Mouse (Mus musculus) liver, embryonic 15.5 days (tissue): ENCODE measurements around the gene Prrg3. TPM values are rescaled to one million over a fixed set of nuclear protein-coding genes. Genes with fewer than 3 reads are reported as not detected.

Source experiments
- ATAC-seq: fragments of 200-750 bp; cut with Nextera tagmentation; 2 replicates; pipeline ENCODE4 v1.8.0; 2017; ENCODE audit warnings: moderate number of reproducible peaks, mild to moderate bottlenecking, moderate library complexity; ENCODE audit not compliant: insufficient read depth
- H3K27ac ChIP-seq: fragments of 300-500 bp; sonication (generic); replicated peaks from 2 replicates; pipeline ENCODE4 v1.5.1; 2015; ENCODE audit warnings: mild to moderate bottlenecking, inconsistent platforms
- H3K27me3 ChIP-seq: fragments of 300-500 bp; sonication (generic); 2 replicates; pipeline ENCODE4 v1.6.1; 2015; ENCODE audit warnings: mild to moderate bottlenecking, inconsistent platforms
- H3K36me3 ChIP-seq: fragments of 300-500 bp; sonication (generic); replicated peaks from 2 replicates; pipeline ENCODE4 v1.6.1; 2015; ENCODE audit warnings: moderate library complexity, mild to moderate bottlenecking, inconsistent platforms
- H3K4me1 ChIP-seq: fragments of 300-500 bp; sonication (generic); replicated peaks from 2 replicates; pipeline ENCODE4 v1.6.1; 2015; ENCODE audit warnings: inconsistent platforms
- H3K4me2 ChIP-seq: fragments of 300-500 bp; sonication (generic); 2 replicates; pipeline ENCODE4 v1.6.1; 2015; ENCODE audit warnings: moderate library complexity, mild to moderate bottlenecking, inconsistent platforms
- H3K4me3 ChIP-seq: fragments of 300-500 bp; sonication (generic); replicated peaks from 2 replicates; pipeline ENCODE4 v1.5.1; 2015; ENCODE audit warnings: mild to moderate bottlenecking, inconsistent platforms
- H3K9ac ChIP-seq: fragments of 300-500 bp; sonication (generic); 2 replicates; pipeline ENCODE4 v1.6.1; 2015; ENCODE audit warnings: moderate library complexity, mild to moderate bottlenecking, inconsistent platforms
- H3K9me3 ChIP-seq: fragments of 300-500 bp; sonication (generic); replicated peaks from 2 replicates; pipeline ENCODE4 v1.6.1; 2016; ENCODE audit warnings: inconsistent platforms
- WGBS: fragments of 180-500 bp; shearing (Covaris S2); methylation state at CpG from one replicate; pipeline ENCODE4 v1.1.7; 2015; ENCODE audit warnings: mixed read lengths; ENCODE audit not compliant: insufficient replicate concordance; 5-methylcytosine and 5-hydroxymethylcytosine counted together
- polyA plus RNA-seq: library from polyadenylated mRNA; unstranded; fragments of >200 nt; fragmentation: Nextera tagmentation; extraction: Ambion mirVana; gene quantifications from 2 replicates; pipeline ENCODE4 v1.2.1, GENCODE M21; 2015

The Prrg3 gene
- polyA plus RNA-seq, 1 experiment from 2014 or later: 0.83 TPM

GRCm38 (mm10) chrX:71983205-71983604 lies 20.8 kb downstream of the Prrg3 start:
- Histone ChIP-seq H3K4me1 (no peaks in the 10 kb centered on the region), H3K4me2 (no peak overlapping the region), H3K27me3 (no peaks in the 10 kb centered on the region), H3K9ac (no peak overlapping the region), H3K4me3 (no peak overlapping the region), H3K36me3 (no peaks in the 10 kb centered on the region), H3K27ac (no peak overlapping the region), H3K9me3 (no peaks in the 10 kb centered on the region)
- 55% methylated on average over 2 of the region's 2 CpGs for WGBS
- ATAC-seq: no peak

DNA sequence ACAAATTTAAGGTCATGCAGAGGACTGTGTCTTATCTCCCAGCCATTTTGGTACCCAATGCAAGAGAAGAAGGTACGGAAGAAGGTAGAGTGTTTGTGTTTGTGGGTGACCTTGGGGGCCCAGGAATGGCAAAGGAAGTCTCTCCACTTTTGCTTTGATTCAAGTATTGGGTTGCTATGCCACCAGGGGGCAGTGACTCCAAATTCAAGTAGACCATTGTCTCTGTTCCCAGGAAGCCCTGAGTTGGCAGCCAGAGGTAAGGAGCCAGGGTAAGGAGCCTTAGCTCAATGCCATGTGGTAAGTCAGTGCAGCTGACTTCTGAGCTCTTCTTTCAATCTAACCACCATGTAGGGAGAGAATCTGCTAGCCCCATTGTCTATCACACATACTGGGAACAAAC lies 21.4 kb downstream of the Prrg3 start:
- 72% methylated on average over 1 of the region's 1 CpGs for WGBS
- Histone ChIP-seq H3K4me1 (no peaks in the 10 kb centered on the region), H3K36me3 (no peaks in the 10 kb centered on the region), H3K9me3 (no peaks in the 10 kb centered on the region), H3K27ac (no peak overlapping the region), H3K4me3 (no peak overlapping the region), H3K9ac (no peak overlapping the region), H3K27me3 (no peaks in the 10 kb centered on the region), H3K4me2 (no peak overlapping the region)
- ATAC-seq: no peak

GRCm38 (mm10) chrX:71991549-71991948 lies 29.1 kb downstream of the Prrg3 start, which contains the start of gene Cnga2:
TSS of gene Cnga2 (plus strand) at chrX:71991849.
- Histone ChIP-seq H3K36me3 (no peaks in the 10 kb centered on the region), H3K4me3 (no peak within 1 kb of the TSS), H3K9ac (no peak within 1 kb of the TSS), H3K4me1 (no peaks in the 10 kb centered on the region), H3K4me2 (no peak within 1 kb of the TSS), H3K9me3 (no peaks in the 10 kb centered on the region), H3K27me3 (peaks cover 3% of the 10 kb centered on the region; the same call in 1 of the 2 replicates), H3K27ac (no peak within 1 kb of the TSS)
- 55% methylated on average over 3 of the region's 3 CpGs for WGBS
- ATAC-seq: no peak

GRCm38 (mm10) chrX:71995972-71996371 lies 33.5 kb downstream of the Prrg3 start:
- 40% methylated on average over 1 of the region's 1 CpGs for WGBS
- no peak for ATAC-seq
- no peaks in the 10 kb centered on the region for H3K9me3 ChIP-seq

DNA sequence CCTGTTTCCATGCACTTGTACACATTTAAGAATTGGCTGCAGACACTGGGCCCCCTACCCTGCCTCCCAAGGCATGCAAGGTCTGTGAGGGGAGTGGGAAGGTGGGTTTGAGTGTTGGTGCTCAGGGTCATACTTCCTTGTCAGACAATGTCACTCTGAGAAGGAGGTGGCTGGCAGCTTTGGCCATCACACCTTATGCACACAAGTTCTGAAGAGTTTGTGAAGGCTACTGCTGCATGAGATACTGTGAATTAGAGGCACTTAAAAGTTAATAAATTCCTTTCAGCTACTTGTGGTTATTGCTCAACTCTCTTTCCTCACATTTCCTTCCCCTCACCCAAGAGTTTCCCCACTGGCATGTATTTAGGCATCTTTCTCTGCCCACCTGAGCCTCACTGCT lies 47.5 kb downstream of the Prrg3 start:
- Histone ChIP-seq H3K4me2 (no peak overlapping the region), H3K4me1 (no peaks in the 10 kb centered on the region), H3K9ac (no peak overlapping the region), H3K9me3 (no peaks in the 10 kb centered on the region), H3K27me3 (no peaks in the 10 kb centered on the region), H3K4me3 (no peak overlapping the region), H3K27ac (no peak overlapping the region), H3K36me3 (no peaks in the 10 kb centered on the region)
- ATAC-seq: no peak

More at GRCm38 (mm10) chrX:71995972-71996371, 33.5 kb downstream of the Prrg3 start:
- Histone ChIP-seq H3K27ac (no peak overlapping the region), H3K4me3 (no peak overlapping the region), H3K4me2 (no peak overlapping the region), H3K9ac (no peak overlapping the region), H3K36me3 (no peaks in the 10 kb centered on the region), H3K4me1 (no peaks in the 10 kb centered on the region), H3K27me3 (no peaks in the 10 kb centered on the region)

- Histone ChIP-seq H3K4me3 (no peak overlapping the region), H3K4me2 (no peak overlapping the region), H3K36me3 (no peaks in the 10 kb centered on the region), H3K9me3 (no peaks in the 10 kb centered on the region), H3K27ac (no peak overlapping the region), H3K4me1 (no peaks in the 10 kb centered on the region), H3K27me3 (no peaks in the 10 kb centered on the region), H3K9ac (no peak overlapping the region)
- WGBS: 60% methylated on average over 9 of the region's 9 CpGs
- no peak for ATAC-seq
These were observed 49.8 kb downstream of the Prrg3 start for GRCm38 (mm10) chrX:72012236-72012635.

- WGBS: 15% methylated on average over 3 of the region's 3 CpGs
These were observed 50.4 kb downstream of the Prrg3 start for GRCm38 (mm10) chrX:72012804-72013203.

DNA sequence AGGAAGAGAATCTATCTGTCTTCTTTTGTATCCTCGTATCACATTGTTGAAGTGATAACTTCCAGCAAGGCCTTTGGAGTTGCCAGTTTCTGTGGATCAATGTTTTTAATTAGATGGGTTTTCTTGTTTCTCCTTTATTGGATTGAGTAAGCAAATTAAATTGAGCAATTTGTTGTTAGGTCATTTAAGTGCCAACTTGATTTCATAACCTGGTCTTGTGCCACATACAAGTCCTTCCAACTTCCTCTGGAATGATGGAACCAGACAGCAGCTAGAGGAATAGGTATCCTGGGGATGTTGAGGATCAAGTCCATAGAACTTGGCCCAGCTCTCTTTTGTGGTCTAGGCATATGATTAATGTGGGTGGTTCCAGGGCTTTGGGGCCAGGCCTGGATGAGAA lies 59.8 kb downstream of the Prrg3 start:
- Histone ChIP-seq H3K4me1 (no peaks in the 10 kb centered on the region), H3K27me3 (no peaks in the 10 kb centered on the region), H3K4me2 (no peak overlapping the region), H3K9me3 (no peaks in the 10 kb centered on the region), H3K36me3 (no peaks in the 10 kb centered on the region), H3K9ac (no peak overlapping the region), H3K4me3 (no peak overlapping the region), H3K27ac (no peak overlapping the region)
- no peak for ATAC-seq
- WGBS: 55% methylated on average over 1 of the region's 1 CpGs

More at GRCm38 (mm10) chrX:72012804-72013203, 50.4 kb downstream of the Prrg3 start:
- Histone ChIP-seq H3K9me3 (no peaks in the 10 kb centered on the region), H3K4me3 (no peak overlapping the region), H3K27ac (no peak overlapping the region), H3K27me3 (no peaks in the 10 kb centered on the region), H3K4me1 (no peaks in the 10 kb centered on the region), H3K36me3 (no peaks in the 10 kb centered on the region), H3K4me2 (no peak overlapping the region), H3K9ac (no peak overlapping the region)
- ATAC-seq: no peak

Other genes with a start within 250 kb of the Prrg3 start
- gene Vma21, start 146.7 kb upstream of the Prrg3 start, polyA plus RNA-seq: 20.6 and 21.5 TPM in 2 replicates
- not detected in 2 replicates for gene Gm1141, start 41.6 kb upstream of the Prrg3 start, polyA plus RNA-seq
- not detected in 2 replicates for gene Fate1, start 10.4 kb downstream of the Prrg3 start, polyA plus RNA-seq
- not detected in 2 replicates for gene Cnga2, start 29.2 kb downstream of the Prrg3 start, polyA plus RNA-seq